Mouse (Mus musculus): ENCODE results near the gene Def6.

- TF ChIP-seq POLR2A (IDR thresholded peaks at IDR 0.05; ENCODE audit: low read depth, low read length) (no peak), CTCF (IDR thresholded peaks at IDR 0.05; ENCODE audit: borderline replicate concordance, insufficient read depth, low read length) (no peak)
Measured at GRCm38 (mm10) chr17:28180783-28181544, 26.6 kb upstream of the Def6 start.

Measured in embryonic fibroblast, embryonic 13.5 days (primary cell).